Mouse (Mus musculus): ENCODE results near the gene Rwdd3. TPM values are rescaled to one million over a fixed set of nuclear protein-coding genes. Genes with fewer than 3 reads are reported as not detected.

The Rwdd3 gene
- 15.5 TPM for polyA plus RNA-seq (2014; fragmentation: Illumina TruSeq; extraction: RNeasy Lipid Tissue Mini Kit (QIAGEN cat#74804); ENCODE audit: low read depth, low replicate concordance)

DNA sequence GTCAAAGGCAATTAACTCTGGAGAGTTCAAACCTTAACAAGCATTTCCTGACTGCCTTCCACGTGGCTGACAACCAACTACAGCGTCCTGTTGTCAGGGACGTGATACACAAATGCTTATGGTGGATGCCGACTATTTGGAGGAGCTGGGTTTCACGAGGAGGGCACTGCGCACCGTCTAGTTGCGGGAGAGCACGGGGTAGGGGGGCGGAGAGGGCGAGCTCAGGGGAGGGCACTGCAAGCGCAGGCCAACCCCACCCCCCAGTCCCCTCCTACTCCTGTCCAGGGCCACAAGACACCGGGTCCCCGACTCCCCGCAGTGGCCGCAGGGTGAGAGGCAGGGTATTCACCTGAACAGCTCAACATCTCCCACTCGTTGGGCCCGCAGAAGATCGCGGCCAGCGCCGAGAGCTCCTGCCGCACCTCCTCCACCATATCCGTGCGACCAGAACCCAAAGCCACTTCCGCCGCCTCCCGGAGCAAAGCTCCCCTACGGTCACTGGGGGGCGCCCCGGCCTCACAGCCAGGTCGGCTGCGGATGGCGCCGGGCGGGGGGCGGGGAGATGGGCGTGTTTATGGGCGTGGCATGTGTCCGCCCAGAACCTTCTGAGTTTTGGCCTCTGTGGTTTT is at the start of gene Rwdd3:
Gene Rwdd3, minus strand, starts transcription at position 453 of the 629 bp plus-strand sequence.

Other genes starting within 250 kb of the Rwdd3 start
- 48.5 TPM for gene Tmem56, start 111.4 kb upstream of the Rwdd3 start, polyA plus RNA-seq (2014; fragmentation: Illumina TruSeq; extraction: RNeasy Lipid Tissue Mini Kit (QIAGEN cat#74804); ENCODE audit: low read depth, low replicate concordance)
- gene Alg14, start 120.1 kb upstream of the Rwdd3 start, polyA plus RNA-seq (2014; fragmentation: Illumina TruSeq; extraction: RNeasy Lipid Tissue Mini Kit (QIAGEN cat#74804); ENCODE audit: low read depth, low replicate concordance), result 26.4 TPM

Data from sigmoid colon, adult 10 weeks (tissue).